Mouse (Mus musculus) frontal cortex, postnatal 36 days (tissue): ENCODE measurements at regions not wholly inside any gene's neighbourhood (a gene's known extent, or its start where the extent isn't known, plus 50 kb on each side); places are given as distances from the start of the nearest gene placed in this dataset.
A peak's percentile ranks its signal among the peaks of the same experiment; 100 is the strongest.

Source experiments
- DNase-seq, 2 experiments: peaks; one replicate each; pipeline ENCODE4 v3.0.0; 2022; ENCODE audit warnings: low spot score in 2 of 2

DNA sequence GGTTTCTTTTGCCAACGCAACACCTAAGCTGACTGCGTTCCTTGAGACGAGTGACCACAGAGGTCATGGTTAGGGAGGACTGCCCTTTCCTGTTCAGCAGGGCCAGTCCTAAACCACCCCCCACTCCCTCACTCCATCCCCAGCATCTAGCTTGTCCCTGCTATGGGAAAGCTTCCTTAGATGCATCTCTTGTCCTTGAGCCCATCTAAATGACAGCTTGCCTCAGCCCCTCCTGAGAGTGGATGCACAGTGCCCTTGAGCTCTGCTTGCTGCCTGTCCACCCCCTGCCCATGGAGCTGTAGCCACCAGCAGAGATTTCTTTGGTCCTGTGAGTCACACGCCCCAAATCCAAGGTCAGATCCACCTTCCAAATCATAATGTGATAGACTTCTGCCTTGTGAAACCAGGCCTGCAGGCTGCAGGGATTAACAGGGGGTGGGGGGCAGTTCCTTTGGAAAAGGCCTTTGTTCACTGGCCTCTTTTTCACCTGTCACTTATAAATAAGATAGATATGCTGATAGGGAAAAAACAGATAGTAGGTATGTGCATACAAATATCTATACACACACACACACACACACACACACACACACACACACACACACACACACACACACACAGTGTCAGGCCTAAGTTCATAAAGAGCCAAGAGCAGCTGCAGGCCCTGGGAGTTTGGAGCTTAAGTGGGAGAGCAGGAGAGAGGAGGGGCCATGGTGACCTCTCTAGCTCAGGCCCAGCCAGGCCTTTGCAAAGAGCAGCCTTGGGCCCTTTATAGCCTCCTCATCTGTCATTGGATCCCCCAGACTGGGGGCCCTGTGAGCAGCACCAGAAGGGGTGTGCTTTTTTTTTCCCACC lies 56.4 kb upstream of the Adra2c start:
- no peak for DNase-seq

- no peak for DNase-seq
Measured at GRCm38 (mm10) chr5:35216271-35216670, 61.8 kb upstream of the Adra2c start.

DNA sequence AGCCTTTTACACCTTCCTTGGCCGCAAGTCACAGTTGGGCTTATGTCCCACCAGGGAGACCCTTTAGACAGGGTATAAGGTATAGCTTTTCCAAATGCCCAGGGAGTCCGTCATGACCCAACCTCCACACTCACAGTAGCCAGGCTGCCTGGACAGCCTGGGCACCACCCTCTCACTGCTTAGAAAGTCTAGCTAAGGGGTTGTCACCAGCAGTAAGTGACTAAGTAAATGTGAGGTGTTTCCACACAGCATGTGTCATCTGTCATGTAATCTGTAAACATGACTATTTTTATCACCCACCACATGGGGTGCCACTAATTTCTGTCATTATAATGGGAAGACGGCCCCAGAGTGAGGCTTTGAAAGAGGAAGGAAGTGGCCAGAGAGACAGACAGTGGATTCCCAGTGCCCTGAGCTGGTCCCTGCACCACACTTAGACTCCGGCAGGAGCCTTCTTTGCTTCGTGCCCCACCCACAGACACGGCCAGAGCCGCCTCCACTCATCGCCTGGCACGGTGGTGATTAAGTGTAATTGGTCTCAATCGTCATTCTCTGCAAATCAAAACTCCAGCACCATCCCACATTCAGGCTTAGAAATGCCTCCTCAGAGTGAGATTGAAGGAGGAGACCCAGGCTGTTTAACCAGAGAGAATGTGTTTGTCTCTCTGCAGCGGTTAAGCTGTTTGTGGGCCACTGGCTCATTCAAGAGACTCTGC lies 62.5 kb upstream of the Adra2c start:
- peak; percentile 24 to 44 for DNase-seq

DNA sequence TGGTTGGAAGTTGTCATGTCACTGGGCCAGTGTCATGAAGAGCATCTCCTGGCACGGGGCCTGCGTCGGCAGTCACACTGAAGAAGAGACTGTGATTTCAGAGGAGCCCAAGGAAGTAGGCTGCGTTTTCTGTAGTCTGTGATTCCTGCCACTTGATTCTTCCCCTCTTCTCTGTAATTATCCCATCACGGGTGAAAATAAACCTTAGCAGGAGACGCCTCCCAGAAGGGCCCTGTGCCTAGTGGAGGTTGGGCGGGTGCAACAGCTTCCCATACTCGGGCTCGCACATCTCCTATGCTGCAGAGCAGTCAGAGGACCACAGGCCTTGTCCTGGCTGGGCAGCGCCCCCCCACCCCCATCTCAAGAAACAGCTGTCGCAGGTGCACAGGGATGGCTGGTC lies 63.1 kb upstream of the Adra2c start:
- DNase-seq: no peak

DNA sequence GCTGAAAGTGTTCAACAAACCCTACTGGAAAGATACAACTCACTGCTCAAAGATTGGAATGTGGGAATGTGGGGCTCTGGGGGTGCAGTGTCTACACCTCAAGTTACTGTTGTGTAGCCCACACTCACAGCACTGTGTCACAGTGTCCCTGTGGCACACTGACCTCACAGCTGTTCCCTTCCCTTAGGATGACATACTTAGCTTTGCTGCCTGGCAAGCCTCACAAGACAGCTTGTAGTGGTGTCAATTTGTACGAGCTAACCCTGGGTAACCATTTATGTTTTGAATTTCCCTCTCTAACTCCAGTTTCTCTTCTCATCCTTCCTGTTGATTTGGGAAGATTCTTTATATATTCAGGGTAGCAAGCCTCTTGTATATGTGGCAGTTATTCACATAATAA lies 68.8 kb upstream of the Adra2c start:
- DNase-seq: no peak

DNA sequence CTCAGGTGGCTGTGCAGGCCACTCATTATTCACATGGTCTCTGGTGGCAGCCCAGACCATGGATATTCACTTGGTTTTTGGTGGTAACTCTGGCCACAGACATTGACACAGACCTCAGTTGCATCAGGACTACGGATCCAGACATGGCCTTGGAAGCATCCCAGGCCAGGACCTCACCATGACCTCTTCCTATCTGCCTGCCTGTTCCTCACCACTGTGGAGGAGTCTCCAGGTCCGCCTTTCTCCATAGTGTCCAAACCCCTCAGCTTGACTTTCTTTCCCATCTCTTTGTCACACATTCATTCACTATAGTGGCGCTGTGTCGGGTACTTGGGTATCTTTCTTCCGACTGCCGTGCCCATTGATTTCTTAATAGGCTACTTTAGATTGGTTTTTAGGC lies 74.1 kb upstream of the Adra2c start:
- no peak for DNase-seq

DNA sequence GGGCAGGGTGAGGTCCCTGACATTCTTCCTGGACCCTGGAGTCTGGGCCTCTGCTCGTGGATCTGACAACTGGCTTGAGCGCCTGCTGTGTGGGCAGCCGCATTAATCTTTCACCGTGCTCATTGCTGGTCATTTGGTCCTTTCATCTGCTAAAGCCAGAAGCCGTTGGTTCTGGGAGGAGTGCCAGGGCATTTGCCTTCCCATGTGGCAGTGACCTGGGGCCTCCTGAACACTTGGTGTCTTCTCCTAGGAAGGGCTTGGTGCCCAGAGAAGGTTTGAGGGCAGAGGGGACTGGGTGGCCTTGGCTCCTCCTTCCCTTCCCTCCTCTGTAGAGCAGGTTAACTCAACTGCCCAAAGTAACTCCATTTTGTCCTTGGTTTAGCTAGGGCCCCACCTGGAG lies 79.7 kb upstream of the Adra2c start:
- DNase-seq: no peak

DNA sequence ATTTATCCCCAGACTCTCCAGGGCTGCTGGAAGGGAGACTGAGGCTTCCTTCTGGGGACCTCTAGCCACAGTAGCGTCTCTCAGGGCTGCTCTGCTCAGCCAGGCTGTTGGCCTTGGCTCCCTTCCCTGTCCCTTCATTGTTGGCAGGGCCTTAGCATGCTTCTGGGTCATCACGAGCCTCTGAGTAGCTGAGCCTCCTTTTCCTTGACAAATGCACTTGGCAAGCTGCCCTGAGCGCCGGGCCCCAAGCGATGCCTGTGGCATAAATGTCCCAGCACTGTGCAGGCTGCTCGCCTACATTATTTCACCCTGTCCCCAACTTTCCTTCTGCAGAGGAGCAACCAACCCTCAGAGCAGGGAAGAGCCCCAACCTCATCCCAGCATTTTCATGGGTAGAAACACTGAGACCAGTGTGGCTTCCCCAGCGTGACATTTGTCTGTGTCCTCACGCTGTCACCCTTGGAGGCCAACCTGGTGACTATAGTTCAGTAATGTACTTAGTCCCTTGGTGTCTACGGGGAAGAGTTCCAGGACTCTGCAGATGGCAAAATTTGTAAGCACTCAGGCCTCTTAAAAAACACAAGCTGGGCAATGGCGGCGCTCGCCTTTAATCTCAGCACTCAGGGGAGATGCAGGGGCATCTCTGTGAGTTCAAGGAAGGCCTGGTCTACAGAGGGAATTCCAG lies 83.7 kb upstream of the Lrpap1 start:
- peak; percentile 74 to 80 for DNase-seq

- DNase-seq: no peak
Measured at GRCm38 (mm10) chr5:35185826-35186225, 80.3 kb upstream of the Lrpap1 start.

- no peak for DNase-seq
Measured at GRCm38 (mm10) chr5:35185289-35185688, 79.7 kb upstream of the Lrpap1 start.

DNA sequence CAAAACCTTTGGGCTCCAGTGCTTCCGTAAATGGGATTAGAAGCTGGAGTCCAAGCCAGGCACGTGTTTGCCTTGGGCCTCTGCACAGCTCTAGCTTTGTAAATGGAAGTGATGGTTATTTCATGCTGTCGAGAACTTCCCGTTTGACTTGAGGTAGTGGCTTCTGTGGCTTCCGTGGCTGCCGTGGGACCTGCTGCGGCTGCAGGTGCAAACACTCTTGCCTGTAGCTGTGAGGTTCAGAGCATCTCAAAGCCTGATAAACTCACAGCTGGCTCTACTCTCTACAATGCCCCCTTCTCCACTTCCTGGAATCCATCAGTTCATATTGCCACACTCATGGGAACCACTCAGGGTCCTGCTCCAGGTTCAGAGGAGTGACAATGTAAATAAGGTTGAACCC lies 77.9 kb upstream of the Lrpap1 start:
- no peak for DNase-seq

DNA sequence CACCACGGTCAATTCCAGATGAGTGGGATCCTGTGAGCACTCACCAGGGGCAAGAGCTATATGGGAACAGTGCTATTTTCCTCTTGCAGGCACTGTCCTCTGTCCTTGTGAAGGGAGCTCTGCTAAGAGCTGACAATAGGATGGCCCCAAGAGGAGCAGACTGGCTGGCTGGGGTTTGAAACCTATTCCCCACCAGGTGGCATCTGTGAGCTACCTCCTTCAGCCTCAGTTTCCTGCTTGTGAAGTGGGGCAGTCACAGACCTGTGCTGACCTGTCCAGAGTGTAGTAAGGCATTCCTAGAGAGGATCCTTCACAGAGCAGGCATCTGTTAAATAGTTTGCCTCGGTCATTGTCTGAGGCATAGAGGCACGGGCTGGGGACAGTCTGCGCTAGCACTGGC lies 71.8 kb upstream of the Lrpap1 start:
- DNase-seq: peak; percentile 28 to 30

- DNase-seq: no peak
Measured at GRCm38 (mm10) chr5:35176112-35176848, 70.7 kb upstream of the Lrpap1 start.

GRCm38 (mm10) chr5:35174318-35174717 lies 68.8 kb upstream of the Lrpap1 start:
- DNase-seq: no peak

- no peak for DNase-seq
Measured at GRCm38 (mm10) chr5:35171336-35171735, 65.8 kb upstream of the Lrpap1 start.

- DNase-seq: no peak
Measured at GRCm38 (mm10) chr5:35170369-35171130, 65.0 kb upstream of the Lrpap1 start.

DNA sequence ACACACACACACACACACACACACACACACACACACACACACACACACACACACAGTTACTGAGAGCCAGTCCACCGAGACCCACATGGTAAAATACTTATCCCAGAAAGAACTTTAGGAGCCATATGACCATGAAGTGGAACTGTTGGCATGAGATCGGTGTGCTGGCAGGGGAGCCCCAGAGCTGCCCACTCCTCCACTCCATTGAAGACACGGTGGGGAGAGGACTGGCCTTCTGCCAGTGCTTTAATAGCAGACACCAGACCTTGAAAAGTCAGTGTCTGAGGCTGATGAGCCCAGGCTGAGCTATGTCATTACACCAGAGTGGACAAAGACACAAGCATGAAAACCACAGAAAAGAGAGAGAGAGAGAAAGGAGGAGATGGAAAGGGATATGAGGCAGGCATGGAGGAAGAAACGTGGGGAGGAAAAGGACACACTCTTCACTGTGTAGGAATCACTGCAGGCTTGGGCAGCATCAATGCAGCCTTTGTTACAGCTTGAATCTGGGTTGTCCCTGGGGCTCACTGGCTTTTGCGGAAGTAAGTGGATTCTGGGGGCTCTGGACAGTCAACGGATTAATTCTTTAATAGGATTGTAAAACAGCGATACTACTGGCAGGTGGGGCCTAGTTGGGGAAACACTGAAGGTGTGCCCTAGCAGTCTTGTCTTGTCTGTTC lies 64.2 kb upstream of the Lrpap1 start:
- DNase-seq: no peak

- DNase-seq: peak in 1 of 2 experiments; percentile 14
Measured at GRCm38 (mm10) chr5:35168853-35169252, 63.3 kb upstream of the Lrpap1 start.

- DNase-seq: no peak
Measured at GRCm38 (mm10) chr5:35168369-35168768, 62.8 kb upstream of the Lrpap1 start.

DNA sequence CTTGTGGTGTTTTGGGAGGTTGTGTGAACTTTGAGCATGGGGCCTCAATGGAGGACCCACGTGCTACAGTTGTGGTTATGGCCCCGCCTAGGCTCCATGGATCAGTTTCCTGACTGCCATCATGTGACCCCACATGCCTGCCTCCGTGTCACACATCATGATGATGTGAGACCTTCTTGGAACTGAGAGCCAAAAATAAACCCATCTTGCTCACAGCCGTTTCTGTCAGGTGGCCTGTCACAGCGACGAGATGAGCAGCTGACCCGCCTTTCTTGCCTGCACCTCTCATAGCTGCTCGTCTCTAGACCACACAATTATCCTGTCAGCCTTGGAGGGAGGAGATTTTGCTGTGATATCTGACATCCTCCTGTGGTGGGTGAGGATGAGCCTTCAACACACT lies 60.4 kb upstream of the Lrpap1 start:
- no peak for DNase-seq

DNA sequence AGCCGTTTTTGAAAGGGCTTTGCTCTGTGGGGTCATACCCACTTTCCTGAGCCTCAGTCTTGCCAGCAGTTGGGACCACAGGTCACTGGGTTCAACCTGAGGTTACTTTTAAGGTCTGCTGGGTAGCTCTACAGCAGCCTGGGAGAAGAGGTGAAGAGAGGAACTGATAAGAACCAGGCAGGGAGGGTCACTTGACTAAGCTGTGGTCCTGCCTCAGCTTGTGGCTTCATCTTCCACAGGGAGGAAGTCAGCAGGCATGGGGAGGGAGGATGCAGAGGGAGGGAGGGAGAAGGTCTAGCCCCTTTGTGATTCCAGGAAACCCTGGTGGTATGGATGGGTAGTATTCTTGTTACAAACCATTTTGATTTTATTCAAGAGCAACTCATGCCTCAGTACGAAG lies 59.9 kb upstream of the Lrpap1 start:
- no peak for DNase-seq
